Mouse (Mus musculus) splenic B cell, adult 2 months (primary cell): ENCODE results near the gene Leprot.

Experiments
- DNase-seq: peaks from one replicate; pipeline ENCODE4 v3.0.0-alpha.2; 2011; ENCODE audit warnings: low read depth, low spot score
- H3K27me3 ChIP-seq: 2 replicates; pipeline ENCODE4 v1.6.1; 2012; ENCODE audit warnings: mild to moderate bottlenecking, low read length, moderate library complexity, mixed read lengths; ENCODE audit not compliant: control insufficient read depth, poor library complexity, insufficient read depth, severe bottlenecking
- H3K36me3 ChIP-seq: 2 replicates; pipeline ENCODE4 v1.6.1; 2012; ENCODE audit warnings: mild to moderate bottlenecking, low read length, moderate library complexity, mixed read lengths; ENCODE audit not compliant: control insufficient read depth, poor library complexity, insufficient read depth, severe bottlenecking

Leprot gene

DNA sequence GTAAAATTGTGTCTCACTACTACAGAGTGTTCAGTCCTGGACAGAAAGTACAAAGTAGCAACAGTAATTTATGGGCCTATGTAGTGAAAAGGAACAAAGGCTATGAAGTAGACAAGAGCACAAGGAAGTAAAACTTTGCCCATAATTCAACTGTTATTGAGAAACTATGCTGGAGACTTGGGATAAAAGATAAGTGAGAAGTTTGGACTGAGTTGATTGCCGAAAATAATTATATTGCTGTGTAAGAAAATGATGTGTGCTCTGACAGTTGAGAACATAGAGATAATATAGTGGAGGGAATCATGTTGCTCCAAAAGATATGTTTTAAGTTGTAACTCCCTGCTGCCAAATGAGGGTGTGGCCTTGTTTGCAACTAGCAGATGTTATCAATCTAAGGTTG, 1.2 kb downstream of the Leprot start:
- Histone ChIP-seq H3K27me3 (no peaks in the 10 kb centered on the region; the same call in 1 of the 2 replicates), H3K36me3 (0 out of 2 replicates have a peak, but pooled peaks cover 2% of the 10 kb centered on the region)
- no peak for DNase-seq

- no peak for DNase-seq
- Histone ChIP-seq H3K27me3 (no peaks in the 10 kb centered on the region), H3K36me3 (0 out of 2 replicates have a peak, but pooled peaks cover 2% of the 10 kb centered on the region)
Measured at GRCm38 (mm10) chr4:101650961-101651360, 3.4 kb downstream of the Leprot start.

- DNase-seq, result no peak
- Histone ChIP-seq H3K36me3 (0 out of 2 replicates have a peak, but pooled peaks cover 2% of the 10 kb centered on the region), H3K27me3 (no peaks in the 10 kb centered on the region)
Measured at GRCm38 (mm10) chr4:101654256-101654655, 6.7 kb downstream of the Leprot start.

GRCm38 (mm10) chr4:101654788-101655414, 7.4 kb downstream of the Leprot start:
- no peaks in the 10 kb centered on the region for H3K27me3 ChIP-seq
- DNase-seq, result no peak
- 0 out of 2 replicates have a peak, but pooled peaks cover 2% of the 10 kb centered on the region for H3K36me3 ChIP-seq

DNA sequence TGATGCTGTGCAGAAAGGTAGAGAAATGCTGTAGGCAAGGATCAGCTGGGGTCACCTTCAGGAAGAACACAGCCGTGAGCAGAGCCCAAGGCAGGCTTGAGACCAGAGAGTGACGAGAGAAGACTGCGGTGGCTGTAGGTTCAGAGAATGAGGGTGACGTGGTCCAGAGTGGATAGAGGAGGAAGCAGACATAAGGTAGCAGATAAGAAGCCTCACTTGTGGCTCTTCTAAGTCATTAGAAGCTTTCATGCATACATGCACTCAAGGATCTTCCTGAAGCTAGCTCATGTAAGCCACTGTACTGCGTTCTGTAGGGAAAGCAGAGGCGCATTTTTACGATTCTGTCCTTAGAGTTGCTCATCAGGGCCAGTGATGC, 7.9 kb downstream of the Leprot start:
- 0 out of 2 replicates have a peak, but pooled peaks cover 2% of the 10 kb centered on the region for H3K36me3 ChIP-seq
- DNase-seq, result no peak
- no peaks in the 10 kb centered on the region for H3K27me3 ChIP-seq

- Histone ChIP-seq H3K36me3 (0 out of 2 replicates have a peak, but pooled peaks cover 2% of the 10 kb centered on the region), H3K27me3 (no peaks in the 10 kb centered on the region)
- DNase-seq, result no peak
Measured at GRCm38 (mm10) chr4:101656056-101656455, 8.5 kb downstream of the Leprot start.

- H3K27me3 ChIP-seq, result no peaks in the 10 kb centered on the region
- peaks cover 4% of the 10 kb centered on the region; the same call in 1 of the 2 replicates for H3K36me3 ChIP-seq
- DNase-seq, result peak; percentile 53
Measured at GRCm38 (mm10) chr4:101656956-101657570, 9.5 kb downstream of the Leprot start.

DNA sequence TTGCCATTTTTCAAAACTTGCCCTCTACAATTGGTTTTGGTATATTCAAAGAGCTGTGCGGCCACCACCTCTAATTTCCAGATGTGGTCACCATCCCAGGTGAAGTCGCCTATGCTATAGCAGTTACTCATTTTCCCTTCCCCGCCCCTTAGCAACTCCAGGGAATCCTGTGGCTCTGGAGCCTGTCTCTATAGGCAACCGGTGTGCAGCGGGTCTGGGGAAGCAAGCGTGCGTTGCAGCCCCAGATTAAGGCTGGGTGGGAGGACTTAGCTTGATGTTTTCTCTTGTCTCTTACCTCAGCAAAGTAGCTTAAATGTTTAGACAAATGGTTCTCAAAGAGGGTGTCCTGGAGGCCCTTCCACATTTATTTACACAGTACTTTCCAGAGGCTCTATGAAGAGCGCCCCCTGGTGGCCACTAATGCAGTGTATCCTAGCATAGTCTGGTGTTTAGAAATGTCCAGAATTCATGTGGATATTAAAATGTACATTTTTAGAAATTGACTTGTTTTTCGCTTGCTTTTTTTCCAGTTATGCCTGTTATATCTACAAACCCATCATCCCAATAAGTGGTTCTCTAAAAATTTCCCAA, 16.7 kb downstream of the Leprot start:
- Histone ChIP-seq H3K36me3 (peaks cover 2% of the 10 kb centered on the region; the same call in 1 of the 2 replicates), H3K27me3 (no peaks in the 10 kb centered on the region; the same call in 1 of the 2 replicates)
- peak; percentile 62 for DNase-seq

- no peak for DNase-seq
- Histone ChIP-seq H3K27me3 (no peaks in the 10 kb centered on the region; the same call in 1 of the 2 replicates), H3K36me3 (peaks cover 2% of the 10 kb centered on the region; the same call in 1 of the 2 replicates)
Measured at GRCm38 (mm10) chr4:101664766-101665165, 17.2 kb downstream of the Leprot start.

- H3K36me3 ChIP-seq, result no peaks in the 10 kb centered on the region
- DNase-seq, result no peak
- H3K27me3 ChIP-seq, result no peaks in the 10 kb centered on the region; the same call in 1 of the 2 replicates
Measured at GRCm38 (mm10) chr4:101669161-101669560, 21.6 kb downstream of the Leprot start.

DNA sequence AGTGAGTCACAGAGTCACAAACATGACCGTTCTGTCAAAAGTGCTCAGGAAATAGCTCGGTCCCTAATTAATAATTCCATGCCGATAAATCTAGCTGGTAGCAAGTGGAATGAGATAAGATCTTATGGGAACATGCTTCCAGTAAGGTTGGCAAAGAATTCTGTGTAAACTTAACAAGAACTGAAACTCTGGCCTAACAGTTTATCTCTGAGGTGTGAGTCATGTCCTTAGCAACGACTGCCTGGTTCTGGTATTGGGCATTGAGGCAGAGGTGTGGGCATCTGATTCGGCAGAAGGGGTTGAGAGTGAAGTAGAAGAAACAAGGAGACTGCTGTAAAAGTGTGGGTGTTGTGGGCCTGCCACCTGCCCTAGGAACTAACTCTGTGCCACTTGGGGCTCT, 22.3 kb downstream of the Leprot start:
- Histone ChIP-seq H3K36me3 (no peaks in the 10 kb centered on the region), H3K27me3 (no peaks in the 10 kb centered on the region; the same call in 1 of the 2 replicates)
- no peak for DNase-seq

- no peak for DNase-seq
- no peaks in the 10 kb centered on the region for H3K36me3 ChIP-seq
- no peaks in the 10 kb centered on the region for H3K27me3 ChIP-seq
Measured at GRCm38 (mm10) chr4:101674790-101675189, 27.3 kb downstream of the Leprot start.

DNA sequence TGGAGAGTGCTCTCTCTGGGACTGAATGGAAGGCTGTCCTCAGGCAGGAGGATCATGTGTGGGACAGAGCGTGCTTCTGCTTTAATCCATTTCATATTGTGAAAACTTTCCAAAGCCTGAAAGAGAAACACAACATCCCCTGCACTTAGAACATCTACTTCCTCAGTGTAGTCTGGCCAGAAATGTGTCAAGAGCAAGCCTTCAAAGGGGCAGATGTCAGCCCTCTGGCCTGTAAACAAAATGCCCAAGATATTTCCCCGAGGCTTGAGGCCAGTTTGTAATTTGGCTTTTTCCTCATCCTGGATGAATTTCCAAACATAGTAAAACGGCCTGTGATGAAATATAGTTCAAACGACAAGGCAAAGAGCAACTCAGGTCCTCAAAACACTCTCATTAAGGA, 28.2 kb downstream of the Leprot start:
- DNase-seq, result no peak
- no peaks in the 10 kb centered on the region for H3K36me3 ChIP-seq
- no peaks in the 10 kb centered on the region for H3K27me3 ChIP-seq

- Histone ChIP-seq H3K27me3 (no peaks in the 10 kb centered on the region), H3K36me3 (no peaks in the 10 kb centered on the region)
- DNase-seq, result no peak
Measured at GRCm38 (mm10) chr4:101682620-101683019, 35.1 kb downstream of the Leprot start.

DNA sequence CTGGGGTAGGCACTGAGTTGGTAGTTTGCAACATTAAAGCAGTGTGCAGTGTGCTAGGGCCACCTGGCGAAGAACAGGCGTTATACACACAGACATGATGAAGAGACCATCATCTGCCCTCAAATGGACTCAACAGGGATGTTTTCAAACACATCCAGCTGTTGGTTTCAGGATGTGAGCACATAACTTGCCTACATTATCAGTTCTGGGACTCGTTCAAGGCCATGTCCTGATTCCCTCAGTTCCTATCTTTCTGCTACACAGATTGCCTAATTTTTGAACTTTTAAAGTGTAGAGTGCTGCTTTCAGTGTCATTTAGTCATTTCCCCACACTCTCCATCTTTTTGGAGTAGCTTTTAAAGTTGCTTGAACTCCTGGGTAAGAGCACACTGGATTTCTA, 35.6 kb downstream of the Leprot start:
- H3K36me3 ChIP-seq, result no peaks in the 10 kb centered on the region
- H3K27me3 ChIP-seq, result no peaks in the 10 kb centered on the region
- no peak for DNase-seq
